Mouse (Mus musculus) embryonic facial prominence, embryonic 15.5 days (tissue): ENCODE measurements at regions not wholly inside any gene's neighbourhood (a gene's known extent, or its start where the extent isn't known, plus 50 kb on each side); places are given as distances from the start of the nearest gene placed in this dataset.

ENCODE experiments used
- ATAC-seq: fragments of 200-750 bp; cut with Nextera tagmentation; 2 replicates; pipeline ENCODE4 v1.8.0; 2017; ENCODE audit warnings: low read depth, moderate TSS enrichment; ENCODE audit not compliant: insufficient number of reproducible peaks, low FRiP score, low TSS enrichment
- H3K27ac ChIP-seq: fragments of 300-500 bp; sonication (generic); replicated peaks from 2 replicates; pipeline ENCODE4 v1.5.1; 2015; ENCODE audit warnings: mild to moderate bottlenecking, inconsistent platforms
- H3K27me3 ChIP-seq: fragments of 300-500 bp; sonication (generic); 2 replicates; pipeline ENCODE4 v1.6.1; 2015; ENCODE audit warnings: inconsistent platforms
- H3K36me3 ChIP-seq: fragments of 300-500 bp; sonication (generic); 2 replicates; pipeline ENCODE4 v1.6.1; 2015; ENCODE audit warnings: mild to moderate bottlenecking, inconsistent platforms
- H3K4me1 ChIP-seq: fragments of 300-500 bp; sonication (generic); 2 replicates; pipeline ENCODE4 v1.6.1; 2015; ENCODE audit warnings: inconsistent platforms
- H3K4me2 ChIP-seq: fragments of 300-500 bp; sonication (generic); replicated peaks from 2 replicates; pipeline ENCODE4 v1.6.1; 2015; ENCODE audit warnings: mild to moderate bottlenecking, inconsistent platforms
- H3K4me3 ChIP-seq: fragments of 300-500 bp; sonication (generic); replicated peaks from 2 replicates; pipeline ENCODE4 v1.5.1; 2015; ENCODE audit warnings: mild to moderate bottlenecking, inconsistent platforms
- H3K9ac ChIP-seq: fragments of 300-500 bp; sonication (generic); 2 replicates; pipeline ENCODE4 v1.6.1; 2015; ENCODE audit warnings: inconsistent platforms
- H3K9me3 ChIP-seq: fragments of 300-500 bp; sonication (generic); replicated peaks from 2 replicates; pipeline ENCODE4 v1.6.1; 2016; ENCODE audit warnings: inconsistent platforms
- WGBS: fragments of 180-500 bp; shearing (Covaris S2); methylation state at CpG from one replicate; pipeline ENCODE4 v1.1.7; 2015; 5-methylcytosine and 5-hydroxymethylcytosine counted together

GRCm38 (mm10) chr1:177621854-177622590 lies 107.6 kb upstream of the 1700016C15Rik start:
- no peaks in the 10 kb centered on the region for H3K27me3 ChIP-seq
- ATAC-seq: no peak
- no peak overlapping the region for H3K9ac ChIP-seq
- no peak overlapping the region for H3K27ac ChIP-seq
- peaks cover 14% of the 10 kb centered on the region; the same call in 1 of the 2 replicates for H3K4me1 ChIP-seq
- 85% methylated on average over 17 of the region's 17 CpGs for WGBS
- H3K4me2 ChIP-seq: no peak overlapping the region
- no peaks in the 10 kb centered on the region for H3K9me3 ChIP-seq
- no peaks in the 10 kb centered on the region for H3K36me3 ChIP-seq
- no peak overlapping the region for H3K4me3 ChIP-seq

GRCm38 (mm10) chr1:177623304-177623726 lies 106.3 kb upstream of the 1700016C15Rik start:
- no peak overlapping the region for H3K9ac ChIP-seq
- no peak overlapping the region for H3K4me3 ChIP-seq
- 0 out of 2 replicates have a peak overlapping the region, but pooled peaks have one; percentile 48 for H3K27ac ChIP-seq
- H3K36me3 ChIP-seq: no peaks in the 10 kb centered on the region
- H3K4me2 ChIP-seq: no peak overlapping the region
- peaks cover 14% of the 10 kb centered on the region; the same call in 1 of the 2 replicates for H3K4me1 ChIP-seq
- 28% methylated on average over 6 of the region's 6 CpGs for WGBS
- no peaks in the 10 kb centered on the region for H3K9me3 ChIP-seq
- H3K27me3 ChIP-seq: no peaks in the 10 kb centered on the region
- ATAC-seq: peak; percentile 74

GRCm38 (mm10) chr1:177623735-177624134 lies 105.9 kb upstream of the 1700016C15Rik start:
- 79% methylated on average over 6 of the region's 6 CpGs for whole genome bisulfite sequencing
- no peaks in the 10 kb centered on the region for H3K36me3 ChIP-seq
- H3K27me3 ChIP-seq: no peaks in the 10 kb centered on the region
- H3K9ac ChIP-seq: no peak overlapping the region
- peaks cover 14% of the 10 kb centered on the region; the same call in 1 of the 2 replicates for H3K4me1 ChIP-seq
- H3K4me2 ChIP-seq: no peak overlapping the region
- ATAC-seq: no peak
- H3K27ac ChIP-seq: no peak overlapping the region; the same call in 1 of the 2 replicates
- no peaks in the 10 kb centered on the region for H3K9me3 ChIP-seq
- H3K4me3 ChIP-seq: no peak overlapping the region

GRCm38 (mm10) chr1:177627814-177628213 lies 101.8 kb upstream of the 1700016C15Rik start:
- no peaks in the 10 kb centered on the region for H3K9me3 ChIP-seq
- no peak for ATAC-seq
- H3K36me3 ChIP-seq: no peaks in the 10 kb centered on the region
- H3K4me2 ChIP-seq: no peak overlapping the region
- no peaks in the 10 kb centered on the region for H3K27me3 ChIP-seq
- H3K4me1 ChIP-seq: peaks cover 9% of the 10 kb centered on the region; the same call in 1 of the 2 replicates
- WGBS: 94% methylated on average over 4 of the region's 4 CpGs
- no peak overlapping the region for H3K27ac ChIP-seq
- H3K9ac ChIP-seq: no peak overlapping the region
- H3K4me3 ChIP-seq: no peak overlapping the region

GRCm38 (mm10) chr1:177633966-177634602 lies 95.5 kb upstream of the 1700016C15Rik start:
- Histone ChIP-seq H3K27me3 (no peaks in the 10 kb centered on the region), H3K36me3 (no peaks in the 10 kb centered on the region), H3K4me2 (no peak overlapping the region), H3K4me1 (peaks cover 5% of the 10 kb centered on the region; the same call in 1 of the 2 replicates), H3K27ac (no peak overlapping the region), H3K9ac (no peak overlapping the region), H3K9me3 (no peaks in the 10 kb centered on the region), H3K4me3 (no peak overlapping the region)
- 79% methylated on average over 9 of the region's 9 CpGs for WGBS
- no peak for ATAC-seq

- no peak for ATAC-seq
- WGBS: 75% methylated on average over 9 of the region's 9 CpGs
- no peaks in the 10 kb centered on the region for H3K9me3 ChIP-seq
- no peak overlapping the region for H3K4me3 ChIP-seq
- peaks cover 15% of the 10 kb centered on the region for H3K4me1 ChIP-seq
- H3K27ac ChIP-seq: no peak overlapping the region
- H3K4me2 ChIP-seq: no peak overlapping the region
- H3K9ac ChIP-seq: no peak overlapping the region
- H3K27me3 ChIP-seq: no peaks in the 10 kb centered on the region
- no peaks in the 10 kb centered on the region for H3K36me3 ChIP-seq
These were observed 92.6 kb upstream of the 1700016C15Rik start for GRCm38 (mm10) chr1:177637061-177637460.

GRCm38 (mm10) chr1:177638381-177638780 lies 91.2 kb upstream of the 1700016C15Rik start:
- H3K27me3 ChIP-seq: no peaks in the 10 kb centered on the region
- no peaks in the 10 kb centered on the region for H3K36me3 ChIP-seq
- whole genome bisulfite sequencing: 89% methylated on average over 10 of the region's 10 CpGs
- H3K4me3 ChIP-seq: no peak overlapping the region
- no peak overlapping the region for H3K27ac ChIP-seq
- ATAC-seq: no peak
- H3K4me1 ChIP-seq: peaks cover 15% of the 10 kb centered on the region
- no peaks in the 10 kb centered on the region for H3K9me3 ChIP-seq
- no peak overlapping the region for H3K9ac ChIP-seq
- H3K4me2 ChIP-seq: no peak overlapping the region

GRCm38 (mm10) chr1:177639931-177640846 lies 89.4 kb upstream of the 1700016C15Rik start:
- Histone ChIP-seq H3K9me3 (no peaks in the 10 kb centered on the region), H3K27me3 (no peaks in the 10 kb centered on the region), H3K4me2 (peak overlapping the region; percentile 41), H3K27ac (peak overlapping the region; percentile 48; the same call in 1 of the 2 replicates), H3K9ac (no peak overlapping the region), H3K4me1 (peaks cover 15% of the 10 kb centered on the region), H3K36me3 (no peaks in the 10 kb centered on the region), H3K4me3 (peak overlapping the region; percentile 13; the same call in 1 of the 2 replicates)
- peak; percentile 49; the same call in 1 of the 2 replicates for ATAC-seq
- 17% methylated on average over 20 of the region's 20 CpGs for WGBS

- H3K4me3 ChIP-seq: no peak overlapping the region
- peaks cover 12% of the 10 kb centered on the region for H3K4me1 ChIP-seq
- H3K27me3 ChIP-seq: no peaks in the 10 kb centered on the region
- H3K9ac ChIP-seq: no peak overlapping the region
- peak; percentile 76 for ATAC-seq
- H3K27ac ChIP-seq: peak overlapping the region; percentile 44; the same call in 1 of the 2 replicates
- WGBS: 56% methylated on average over 10 of the region's 10 CpGs
- no peaks in the 10 kb centered on the region for H3K9me3 ChIP-seq
- H3K36me3 ChIP-seq: no peaks in the 10 kb centered on the region
- no peak overlapping the region for H3K4me2 ChIP-seq
These were observed 86.7 kb upstream of the 1700016C15Rik start for GRCm38 (mm10) chr1:177642712-177643467.

- no peak overlapping the region for H3K27ac ChIP-seq
- H3K4me1 ChIP-seq: peaks cover 12% of the 10 kb centered on the region
- WGBS: 68% methylated on average over 3 of the region's 3 CpGs
- H3K9me3 ChIP-seq: no peaks in the 10 kb centered on the region
- ATAC-seq: no peak
- H3K4me2 ChIP-seq: no peak overlapping the region
- H3K9ac ChIP-seq: no peak overlapping the region
- H3K27me3 ChIP-seq: no peaks in the 10 kb centered on the region
- H3K36me3 ChIP-seq: no peaks in the 10 kb centered on the region
- H3K4me3 ChIP-seq: no peak overlapping the region
These were observed 86.0 kb upstream of the 1700016C15Rik start for GRCm38 (mm10) chr1:177643662-177644061.
